ENCODE assay signal across 17 mouse cellular contexts in genomic region chr8:49563499-49564279, GRCm38 (mm10).
"Had no signal": no experiment of that assay in that cellular context is flagged by ENCODE, and none has a peak within 500 bp of the region (broad histone marks: within the 10 kb centered on the region; RNA-seq: fewer than 3 reads in every experiment).

No protein-coding gene starts in this region.

- H3K4me1 ChIP-seq: lung, embryonic 15.5 days; megakaryocyte, embryonic 14.5 days; midbrain, embryonic 13.5 days; midbrain, embryonic 15.5 days; neural tube, embryonic 12.5 days; stomach, embryonic 15.5 days had no signal

- H3K36me3 ChIP-seq: lung, embryonic 15.5 days; midbrain, embryonic 13.5 days; midbrain, embryonic 15.5 days; neural tube, embryonic 12.5 days; stomach, embryonic 15.5 days had no signal

- DNase-seq: lung, adult 2 months; lung, postnatal 14 days; lung, postnatal 36 days; right cerebral cortex, postnatal 14 days; thymus, adult 2 months; thymus, postnatal 25 days; thymus, postnatal 4 days had no signal

- H3K27me3 ChIP-seq: lung, embryonic 15.5 days; megakaryocyte, embryonic 14.5 days; midbrain, embryonic 13.5 days; midbrain, embryonic 15.5 days; neural tube, embryonic 12.5 days; stomach, embryonic 15.5 days had no signal

- H3K4me3 ChIP-seq: lung, embryonic 15.5 days; megakaryocyte, embryonic 14.5 days; midbrain, embryonic 13.5 days; midbrain, embryonic 15.5 days; neural tube, embryonic 12.5 days; stomach, embryonic 15.5 days had no signal

- H3K9me3 ChIP-seq: lung, embryonic 15.5 days; megakaryocyte, embryonic 14.5 days; midbrain, embryonic 13.5 days; midbrain, embryonic 15.5 days; neural tube, embryonic 12.5 days; stomach, embryonic 15.5 days had no signal

- H3K27ac ChIP-seq: lung, embryonic 15.5 days; macrophage; midbrain, embryonic 13.5 days; midbrain, embryonic 15.5 days; neural tube, embryonic 12.5 days; stomach, embryonic 15.5 days; stomach, postnatal 0 days had no signal

- H3K4me2 ChIP-seq: lung, embryonic 15.5 days; midbrain, embryonic 11.5 days; midbrain, embryonic 13.5 days; midbrain, embryonic 15.5 days; neural tube, embryonic 12.5 days; stomach, embryonic 15.5 days had no signal

- H3K9ac ChIP-seq: lung, embryonic 15.5 days; midbrain, embryonic 13.5 days; midbrain, embryonic 15.5 days; neural tube, embryonic 12.5 days; stomach, embryonic 15.5 days had no signal

- ATAC-seq: lung, postnatal 0 days; midbrain, embryonic 13.5 days; midbrain, embryonic 15.5 days had no signal
